ENCODE assay signal across 20 mouse cellular contexts in genomic region chr8:87685392-87685791, GRCm38 (mm10).
DNase-seq lines count a peak whose midpoint lies in the region; ATAC-seq lines count a peak whose summit lies in the region.
"Had no signal": no experiment of that assay in that cellular context is flagged by ENCODE, and none has a peak within 500 bp of the region (broad histone marks: within the 10 kb centered on the region; RNA-seq: fewer than 3 reads in every experiment).

No protein-coding gene starts in this region.

- no peak for ATAC-seq in neural tube, embryonic 13.5 days (ENCODE audit: low read depth)
- 0 out of 2 replicates have a peak, but pooled peaks have one; percentile 6 for ATAC-seq in midbrain, embryonic 13.5 days
- no peak for ATAC-seq in intestine, embryonic 15.5 days
- ATAC-seq: Patski had no signal

- H3K9me3 ChIP-seq in neural tube, embryonic 13.5 days: no peaks in the 10 kb centered on the region
- no peaks in the 10 kb centered on the region for H3K9me3 ChIP-seq in midbrain, embryonic 13.5 days
- no peaks in the 10 kb centered on the region for H3K9me3 ChIP-seq in intestine, embryonic 15.5 days
- H3K9me3 ChIP-seq: heart, embryonic 10.5 days; limb, embryonic 15.5 days; liver, embryonic 15.5 days had no signal

- no peak overlapping the region for H3K4me3 ChIP-seq in neural tube, embryonic 13.5 days
- no peak overlapping the region for H3K4me3 ChIP-seq in midbrain, embryonic 13.5 days (replicated peaks)
- H3K4me3 ChIP-seq in intestine, embryonic 15.5 days (replicated peaks): no peak overlapping the region
- H3K4me3 ChIP-seq: heart, embryonic 10.5 days; layer of hippocampus, adult 2 months; limb, embryonic 15.5 days; liver, embryonic 15.5 days; myocyte had no signal

- WGBS in neural tube, embryonic 13.5 days: 14% methylated on average over 8 of the region's 8 CpGs
- WGBS in midbrain, embryonic 13.5 days: 18% methylated on average over 8 of the region's 8 CpGs
- 67% methylated on average over 8 of the region's 8 CpGs for whole genome bisulfite sequencing in intestine, embryonic 15.5 days

- 0 out of 2 replicates have a peak, but pooled peaks cover 5% of the 10 kb centered on the region for H3K36me3 ChIP-seq in neural tube, embryonic 13.5 days
- H3K36me3 ChIP-seq in midbrain, embryonic 13.5 days: peaks cover 24% of the 10 kb centered on the region
- H3K36me3 ChIP-seq in intestine, embryonic 15.5 days: no peaks in the 10 kb centered on the region
- H3K36me3 ChIP-seq: liver, embryonic 15.5 days had no signal

- peaks cover 82% of the 10 kb centered on the region for H3K4me1 ChIP-seq in neural tube, embryonic 13.5 days (replicated peaks)
- H3K4me1 ChIP-seq in midbrain, embryonic 13.5 days (replicated peaks): peaks cover 71% of the 10 kb centered on the region
- peaks cover 1% of the 10 kb centered on the region; the same call in 1 of the 2 replicates for H3K4me1 ChIP-seq in intestine, embryonic 15.5 days (replicated peaks)
- H3K4me1 ChIP-seq: liver, embryonic 15.5 days had no signal

- H3K27me3 ChIP-seq in neural tube, embryonic 13.5 days: no peaks in the 10 kb centered on the region
- no peaks in the 10 kb centered on the region for H3K27me3 ChIP-seq in midbrain, embryonic 13.5 days
- H3K27me3 ChIP-seq in intestine, embryonic 15.5 days (replicated peaks): no peaks in the 10 kb centered on the region
- H3K27me3 ChIP-seq: limb, embryonic 15.5 days; liver, embryonic 15.5 days had no signal

- DNase-seq in embryo, embryonic 10 days (ENCODE audit: low spot score): peak; percentile 18
- DNase-seq in embryo, embryonic 11 days: no peak
- DNase-seq in neural tube, embryonic 10.5 days (ENCODE audit: extremely low spot score, low spot score): no peak
- no peak for DNase-seq in gastrocnemius, postnatal 4 days (ENCODE audit: low spot score in 2 of 2)
- DNase-seq in adrenal gland, postnatal 10 days: no peak
- DNase-seq: adrenal gland, postnatal 14 days; cerebellum, adult 11-12 months; kidney, adult 18-20 months; kidney, postnatal 10 days; right cerebral cortex, adult 18-20 months had no signal

- no peak overlapping the region for H3K4me2 ChIP-seq in neural tube, embryonic 13.5 days
- no peak overlapping the region for H3K4me2 ChIP-seq in midbrain, embryonic 13.5 days (replicated peaks)
- no peak overlapping the region for H3K4me2 ChIP-seq in intestine, embryonic 15.5 days (replicated peaks)
- H3K4me2 ChIP-seq: limb, embryonic 15.5 days; liver, embryonic 15.5 days had no signal

- peak overlapping the region; percentile 57 for H3K27ac ChIP-seq in neural tube, embryonic 13.5 days (replicated peaks)
- peak overlapping the region; percentile 96 for H3K27ac ChIP-seq in midbrain, embryonic 13.5 days
- H3K27ac ChIP-seq in intestine, embryonic 15.5 days: no peak overlapping the region
- H3K27ac ChIP-seq: heart, embryonic 10.5 days; layer of hippocampus, adult 2 months; limb, embryonic 15.5 days; liver, embryonic 15.5 days; stomach, postnatal 0 days had no signal

- no peak overlapping the region; the same call in 1 of the 2 replicates for H3K9ac ChIP-seq in neural tube, embryonic 13.5 days
- H3K9ac ChIP-seq in midbrain, embryonic 13.5 days (replicated peaks): peak overlapping the region; percentile 29; the same call in 1 of the 2 replicates
- no peak overlapping the region for H3K9ac ChIP-seq in intestine, embryonic 15.5 days
- H3K9ac ChIP-seq: limb, embryonic 15.5 days; liver, embryonic 15.5 days had no signal
